Mouse (Mus musculus) hindbrain, embryonic 14.5 days (tissue): ENCODE results near the gene Gtf2ird2. TPM values are rescaled to one million over a fixed set of nuclear protein-coding genes. Genes with fewer than 3 reads are reported as not detected.

ENCODE experiments used
- ATAC-seq: fragments of 200-750 bp; cut with Nextera tagmentation; 2 replicates; pipeline ENCODE4 v1.8.0; 2017; ENCODE audit warnings: moderate number of reproducible peaks, mild to moderate bottlenecking, moderate TSS enrichment, moderate library complexity; ENCODE audit not compliant: low FRiP score
- DNase-seq: peaks from one replicate; pipeline ENCODE4 v3.0.0-alpha.2; 2015; ENCODE audit warnings: low spot score
- H3K27ac ChIP-seq: fragments of 300-500 bp; sonication (generic); 2 replicates; pipeline ENCODE4 v1.5.1; 2014; ENCODE audit warnings: mild to moderate bottlenecking, moderate library complexity
- H3K27me3 ChIP-seq: fragments of 300-500 bp; sonication (generic); 2 replicates; pipeline ENCODE4 v1.6.1; 2014; ENCODE audit warnings: mild to moderate bottlenecking, low read length, mixed read lengths; ENCODE audit not compliant: control insufficient read depth, insufficient read depth
- H3K36me3 ChIP-seq: fragments of 300-500 bp; sonication (generic); replicated peaks from 2 replicates; pipeline ENCODE4 v1.6.1; 2014; ENCODE audit not compliant: control insufficient read depth, insufficient read depth
- H3K4me1 ChIP-seq: fragments of 300-500 bp; sonication (generic); replicated peaks from 2 replicates; pipeline ENCODE4 v1.6.1; 2014; ENCODE audit warnings: antibody characterized with exemption, low read length, mixed read lengths; ENCODE audit not compliant: control insufficient read depth, insufficient read depth
- H3K4me2 ChIP-seq: fragments of 300-500 bp; sonication (generic); replicated peaks from 2 replicates; pipeline ENCODE4 v1.6.1; 2014; ENCODE audit warnings: mild to moderate bottlenecking, moderate library complexity
- H3K4me3 ChIP-seq: fragments of 300-500 bp; sonication (generic); replicated peaks from 2 replicates; pipeline ENCODE4 v1.5.1; 2014; ENCODE audit warnings: mild to moderate bottlenecking, low read length
- H3K9ac ChIP-seq: fragments of 300-500 bp; sonication (generic); 2 replicates; pipeline ENCODE4 v1.6.1; 2014
- H3K9me3 ChIP-seq: fragments of 300-500 bp; sonication (generic); 2 replicates; pipeline ENCODE4 v1.6.1; 2016; ENCODE audit warnings: low read length; ENCODE audit not compliant: control insufficient read depth
- WGBS: fragments of 180-500 bp; shearing (Covaris S2); extraction: QIAGEN DNeasy Blood & Tissue Kit; methylation state at CpG from one replicate; pipeline ENCODE4 v1.1.7; 2014; 5-methylcytosine and 5-hydroxymethylcytosine counted together
- polyA plus RNA-seq: library from polyadenylated mRNA; unstranded; fragments of >200 nt; fragmentation: Nextera tagmentation; extraction: Ambion mirVana; gene quantifications from 2 replicates; pipeline ENCODE4 v1.2.1, GENCODE M21; 2014

The Gtf2ird2 gene
- polyA plus RNA-seq, 1 experiment from 2014 or later = 11.6 TPM

GRCm38 (mm10) chr5:134249245-134249649 is 65.4 kb downstream of the Gtf2ird2 start:
- no peaks in the 10 kb centered on the region for H3K27me3 ChIP-seq
- H3K9ac ChIP-seq = no peak overlapping the region
- ATAC-seq (no peak), DNase-seq (no peak)
- H3K9me3 ChIP-seq = no peaks in the 10 kb centered on the region
- no peaks in the 10 kb centered on the region for H3K4me1 ChIP-seq
- H3K27ac ChIP-seq = no peak overlapping the region
- WGBS = 90% methylated on average over 8 of the region's 8 CpGs
- H3K36me3 ChIP-seq = peaks cover 100% of the 10 kb centered on the region
- no peak overlapping the region for H3K4me3 ChIP-seq
- H3K4me2 ChIP-seq = no peak overlapping the region

GRCm38 (mm10) chr5:134250601-134251000 is 66.8 kb downstream of the Gtf2ird2 start:
- Histone ChIP-seq H3K9me3 (no peaks in the 10 kb centered on the region), H3K36me3 (peaks cover 100% of the 10 kb centered on the region), H3K4me2 (no peak overlapping the region), H3K9ac (no peak overlapping the region), H3K27me3 (no peaks in the 10 kb centered on the region), H3K4me3 (no peak overlapping the region), H3K27ac (no peak overlapping the region), H3K4me1 (no peaks in the 10 kb centered on the region)
- ATAC-seq (no peak), DNase-seq (no peak)
- 100% methylated on average over 3 of the region's 3 CpGs for WGBS

GRCm38 (mm10) chr5:134251083-134251482 is 67.3 kb downstream of the Gtf2ird2 start:
- no peaks in the 10 kb centered on the region for H3K9me3 ChIP-seq
- 99% methylated on average over 4 of the region's 4 CpGs for WGBS
- H3K9ac ChIP-seq = no peak overlapping the region
- ATAC-seq (no peak), DNase-seq (no peak)
- H3K4me2 ChIP-seq = no peak overlapping the region
- peaks cover 100% of the 10 kb centered on the region for H3K36me3 ChIP-seq
- H3K4me1 ChIP-seq = no peaks in the 10 kb centered on the region
- no peak overlapping the region for H3K4me3 ChIP-seq
- H3K27me3 ChIP-seq = no peaks in the 10 kb centered on the region
- no peak overlapping the region for H3K27ac ChIP-seq

- WGBS = 82% methylated on average over 3 of the region's 3 CpGs
- ATAC-seq (no peak), DNase-seq (no peak)
These were observed 70.0 kb downstream of the Gtf2ird2 start for GRCm38 (mm10) chr5:134253806-134254205.

GRCm38 (mm10) chr5:134255294-134255693 is 71.5 kb downstream of the Gtf2ird2 start:
- Histone ChIP-seq H3K4me2 (no peak overlapping the region), H3K36me3 (peaks cover 95% of the 10 kb centered on the region), H3K27ac (no peak overlapping the region), H3K9ac (no peak overlapping the region), H3K27me3 (no peaks in the 10 kb centered on the region), H3K4me3 (no peak overlapping the region), H3K9me3 (no peaks in the 10 kb centered on the region), H3K4me1 (no peaks in the 10 kb centered on the region)
- DNase-seq (no peak), ATAC-seq (no peak)
- 89% methylated on average over 10 of the region's 10 CpGs for WGBS

More at GRCm38 (mm10) chr5:134253806-134254205, 70.0 kb downstream of the Gtf2ird2 start:
- H3K4me3 ChIP-seq = no peak overlapping the region
- no peaks in the 10 kb centered on the region for H3K27me3 ChIP-seq
- H3K36me3 ChIP-seq = peaks cover 95% of the 10 kb centered on the region
- no peak overlapping the region for H3K27ac ChIP-seq
- H3K4me2 ChIP-seq = no peak overlapping the region
- no peak overlapping the region for H3K9ac ChIP-seq
- no peaks in the 10 kb centered on the region for H3K9me3 ChIP-seq
- H3K4me1 ChIP-seq = no peaks in the 10 kb centered on the region

- H3K4me2 ChIP-seq = no peak overlapping the region
- H3K27me3 ChIP-seq = no peaks in the 10 kb centered on the region
- no peak overlapping the region for H3K4me3 ChIP-seq
- H3K36me3 ChIP-seq = peaks cover 95% of the 10 kb centered on the region
- no peak overlapping the region for H3K27ac ChIP-seq
- H3K4me1 ChIP-seq = no peaks in the 10 kb centered on the region
- no peak overlapping the region for H3K9ac ChIP-seq
- 91% methylated on average over 13 of the region's 13 CpGs for WGBS
- ATAC-seq (no peak), DNase-seq (no peak)
- H3K9me3 ChIP-seq = no peaks in the 10 kb centered on the region
These were observed 73.7 kb downstream of the Gtf2ird2 start for GRCm38 (mm10) chr5:134257349-134258031.

- no peak for DNase-seq
- H3K4me1 ChIP-seq = no peaks in the 10 kb centered on the region
- H3K9ac ChIP-seq = no peak overlapping the region
- ATAC-seq = no peak
- no peaks in the 10 kb centered on the region for H3K9me3 ChIP-seq
- H3K27ac ChIP-seq = no peak overlapping the region
- 88% methylated on average over 4 of the region's 4 CpGs for WGBS
- no peak overlapping the region for H3K4me2 ChIP-seq
- no peaks in the 10 kb centered on the region for H3K27me3 ChIP-seq
- H3K4me3 ChIP-seq = no peak overlapping the region
- H3K36me3 ChIP-seq = peaks cover 95% of the 10 kb centered on the region
These were observed 74.6 kb downstream of the Gtf2ird2 start for GRCm38 (mm10) chr5:134258395-134258794.

GRCm38 (mm10) chr5:134258934-134259333 is 75.1 kb downstream of the Gtf2ird2 start:
- H3K27ac ChIP-seq = no peak overlapping the region
- no peaks in the 10 kb centered on the region for H3K9me3 ChIP-seq
- H3K4me2 ChIP-seq = no peak overlapping the region
- no peaks in the 10 kb centered on the region for H3K27me3 ChIP-seq
- 93% methylated on average over 2 of the region's 2 CpGs for WGBS
- H3K4me3 ChIP-seq = no peak overlapping the region
- no peaks in the 10 kb centered on the region for H3K4me1 ChIP-seq
- ATAC-seq = no peak
- no peak overlapping the region for H3K9ac ChIP-seq
- peaks cover 95% of the 10 kb centered on the region for H3K36me3 ChIP-seq
- DNase-seq = no peak

GRCm38 (mm10) chr5:134260001-134260636 is 76.3 kb downstream of the Gtf2ird2 start:
- ATAC-seq = no peak
- no peak overlapping the region for H3K27ac ChIP-seq
- no peak for DNase-seq
- H3K36me3 ChIP-seq = peaks cover 95% of the 10 kb centered on the region
- H3K4me2 ChIP-seq = no peak overlapping the region
- H3K4me3 ChIP-seq = no peak overlapping the region
- H3K27me3 ChIP-seq = no peaks in the 10 kb centered on the region
- no peaks in the 10 kb centered on the region for H3K9me3 ChIP-seq
- H3K9ac ChIP-seq = no peak overlapping the region
- 94% methylated on average over 9 of the region's 9 CpGs for WGBS
- no peaks in the 10 kb centered on the region for H3K4me1 ChIP-seq
